Mouse (Mus musculus) CH12.LX (cell line): Measurements from ENCODE around the gene Scnn1a. TPM values are rescaled to one million over a fixed set of nuclear protein-coding genes. Genes with fewer than 3 reads are reported as not detected.

Experiments used
- DNase-seq: peaks from one replicate; pipeline ENCODE4 v3.0.0-alpha.2; 2013; ENCODE audit errors: extremely low read depth
- H3K27ac ChIP-seq: 2 replicates; pipeline ENCODE4 v1.5.1; 2012; ENCODE audit warnings: low read depth, mild to moderate bottlenecking, control low read depth, moderate library complexity; ENCODE audit not compliant: insufficient read depth
- H3K27me3 ChIP-seq: replicated peaks from 2 replicates; pipeline ENCODE3; 2012; ENCODE audit warnings: inconsistent platforms
- H3K36me3 ChIP-seq, 2 experiments: replicated peaks in 1 of 2; 2 replicates each; pipeline versions ENCODE3 to v1.6.1; 2012; ENCODE audit warnings: inconsistent platforms in 1 of 2, low read length in 1 of 2, mild to moderate bottlenecking in 1 of 2, mixed read lengths in 1 of 2, moderate library complexity in 1 of 2; ENCODE audit not compliant: control insufficient read depth in 1 of 2, insufficient read depth in 1 of 2
- H3K4me1 ChIP-seq, 2 experiments: 2 replicates each; pipeline ENCODE4 v1.6.1; 2012; ENCODE audit warnings: inconsistent platforms in 1 of 2, moderate library complexity in 1 of 2; ENCODE audit not compliant: insufficient read depth in 2 of 2, control insufficient read depth in 1 of 2
- H3K4me2 ChIP-seq: 2 replicates; pipeline ENCODE4 v1.6.1; 2012; ENCODE audit warnings: low read depth, mild to moderate bottlenecking, control low read depth; ENCODE audit not compliant: poor library complexity, insufficient read depth, severe bottlenecking
- H3K4me3 ChIP-seq, 3 experiments: fragments of 150-350 bp in 1 of 3; sonication (generic) in 1 of 3; replicated peaks in 1 of 3; 2 replicates each; pipeline versions ENCODE3 to v1.5.1; 2011 to 2012; ENCODE audit warnings: low read depth in 2 of 3, low read length in 2 of 3, mild to moderate bottlenecking in 2 of 3, moderate library complexity in 2 of 3, control low read depth in 1 of 3, improper control_type of control experiment in 1 of 3, inconsistent platforms in 1 of 3, mixed read lengths in 1 of 3; ENCODE audit not compliant: poor library complexity in 1 of 3
- H3K79me2 ChIP-seq: replicated peaks from 2 replicates; pipeline ENCODE4 v1.6.1; 2012; ENCODE audit warnings: mild to moderate bottlenecking, moderate library complexity; ENCODE audit not compliant: control insufficient read depth, poor library complexity, insufficient read depth, severe bottlenecking; ENCODE audit errors: extremely low read depth
- H3K9ac ChIP-seq: 2 replicates; pipeline ENCODE4 v1.6.1; 2012; ENCODE audit warnings: low read depth, mild to moderate bottlenecking, control low read depth, moderate library complexity; ENCODE audit not compliant: insufficient read depth
- H3K9me3 ChIP-seq: replicated peaks from 2 replicates; pipeline ENCODE3; 2012; ENCODE audit warnings: low read length, inconsistent platforms, mixed read lengths
- BHLHE40 ChIP-seq: IDR thresholded peaks from 2 replicates; pipeline ENCODE4 v1.6.1; 2011; ENCODE audit warnings: mild to moderate bottlenecking, low read depth, low read length, improper control_type of control experiment
- CHD1 ChIP-seq: IDR thresholded peaks from 2 replicates; pipeline ENCODE4 v1.6.1; 2012; ENCODE audit warnings: low read depth, low read length, improper control_type of control experiment, inconsistent platforms
- CHD2 ChIP-seq: IDR thresholded peaks from 2 replicates; pipeline ENCODE4 v1.6.1; 2011; ENCODE audit warnings: low read length, improper control_type of control experiment
- CTCF ChIP-seq, 2 experiments: IDR thresholded peaks in 1 of 2; conservative IDR thresholded peaks in 1 of 2; 2 replicates each; pipeline ENCODE4 v1.5.1; 2011 to 2012; ENCODE audit warnings: low read depth in 2 of 2, low read length in 2 of 2, improper control_type of control experiment in 1 of 2, inconsistent platforms in 1 of 2, mild to moderate bottlenecking in 1 of 2, moderate library complexity in 1 of 2
- E2F4 ChIP-seq: IDR thresholded peaks from 2 replicates; pipeline ENCODE4 v1.6.1; 2011; ENCODE audit warnings: low read depth, low read length, improper control_type of control experiment; ENCODE audit not compliant: insufficient replicate concordance
- ELF1 ChIP-seq: IDR thresholded peaks from 2 replicates; pipeline ENCODE4 v1.6.1; 2014; ENCODE audit warnings: low read depth, mild to moderate bottlenecking, inconsistent platforms, low read length, improper control_type of control experiment
- HCFC1 ChIP-seq: IDR thresholded peaks from 2 replicates; pipeline ENCODE4 v1.6.1; 2012; ENCODE audit warnings: low read depth, mild to moderate bottlenecking, inconsistent platforms, low read length, improper control_type of control experiment
- JUN ChIP-seq: IDR thresholded peaks from 2 replicates; pipeline ENCODE4 v1.6.1; 2011; ENCODE audit warnings: low read depth, mild to moderate bottlenecking, low read length, improper control_type of control experiment, moderate library complexity; ENCODE audit not compliant: insufficient read depth
- JUND ChIP-seq: conservative IDR thresholded peaks from 2 replicates; pipeline ENCODE4 v1.6.1; 2011; ENCODE audit warnings: low read depth, low read length, improper control_type of control experiment
- KAT2A ChIP-seq: IDR thresholded peaks from 2 replicates; pipeline ENCODE4 v1.6.1; 2012; ENCODE audit warnings: low read length, improper control_type of control experiment, inconsistent platforms; ENCODE audit not compliant: insufficient replicate concordance
- MAX ChIP-seq: IDR thresholded peaks from 2 replicates; pipeline ENCODE4 v1.6.1; 2011; ENCODE audit warnings: low read length, improper control_type of control experiment
- MAZ ChIP-seq: IDR thresholded peaks from 2 replicates; pipeline ENCODE4 v1.6.1; 2012; ENCODE audit warnings: low read depth, mild to moderate bottlenecking, inconsistent platforms, low read length, improper control_type of control experiment, moderate library complexity
- MEF2A ChIP-seq: IDR thresholded peaks from 2 replicates; pipeline ENCODE4 v1.6.1; 2014; ENCODE audit warnings: low read depth, mild to moderate bottlenecking, inconsistent platforms, low read length, improper control_type of control experiment, borderline replicate concordance
- PAX5 ChIP-seq: IDR thresholded peaks from 2 replicates; pipeline ENCODE4 v1.6.1; 2012; ENCODE audit warnings: low read length, inconsistent platforms, mixed read lengths
- POLR2AphosphoS2 ChIP-seq: IDR thresholded peaks from 2 replicates; pipeline ENCODE4 v1.6.1; 2011; ENCODE audit warnings: low read depth, low read length, improper control_type of control experiment
- SMC3 ChIP-seq: IDR thresholded peaks from 2 replicates; pipeline ENCODE4 v1.6.1; 2011; ENCODE audit warnings: low read depth, low read length, improper control_type of control experiment
- TCF12 ChIP-seq: IDR thresholded peaks from 2 replicates; pipeline ENCODE4 v1.6.1; 2014; ENCODE audit warnings: low read depth, mild to moderate bottlenecking, inconsistent platforms, low read length, improper control_type of control experiment
- USF1 ChIP-seq: IDR thresholded peaks from 2 replicates; pipeline ENCODE4 v1.6.1; 2014; ENCODE audit warnings: low read depth, mild to moderate bottlenecking, inconsistent platforms, low read length, improper control_type of control experiment
- USF2 ChIP-seq: conservative IDR thresholded peaks from 2 replicates; pipeline ENCODE4 v1.6.1; 2011; ENCODE audit warnings: low read depth, low read length, improper control_type of control experiment
- ZC3H11A ChIP-seq: IDR thresholded peaks from 2 replicates; pipeline ENCODE4 v1.6.1; 2012; ENCODE audit warnings: low read depth, mild to moderate bottlenecking, inconsistent platforms, low read length, improper control_type of control experiment
- ZKSCAN1 ChIP-seq: IDR thresholded peaks from 2 replicates; pipeline ENCODE4 v1.6.1; 2012; ENCODE audit warnings: low read depth, inconsistent platforms, low read length, improper control_type of control experiment, borderline replicate concordance
- ZMIZ1 ChIP-seq: IDR thresholded peaks from 2 replicates; pipeline ENCODE4 v1.6.1; 2012; ENCODE audit warnings: low read depth, mild to moderate bottlenecking, inconsistent platforms, low read length, improper control_type of control experiment
- ZNF384 ChIP-seq: IDR thresholded peaks from 2 replicates; pipeline ENCODE4 v1.6.1; 2012; ENCODE audit warnings: low read depth, low read length, improper control_type of control experiment, inconsistent platforms
- dilution Hi-C: fragments of 300-500 bp; cut with MboI; formaldehyde crosslinking; loops from 2 replicates; pipeline ENCODE4 v1.14.3; 2020; ENCODE audit warnings: low sequenced_read_pairs; ENCODE audit not compliant: extremely low pct_unique_long_range_greater_than_20kb, extremely low pct_ligation_motif_present
- in situ Hi-C: fragments of 300-500 bp; cut with MboI; formaldehyde crosslinking; loops from 3 replicates; pipeline ENCODE4 v1.14.3; 2019; ENCODE audit warnings: low sequenced_read_pairs, low pct_ligation_motif_present, low pct_unique_long_range_greater_than_20kb, mixed read lengths
- polyA plus RNA-seq: library from polyadenylated mRNA; unstranded; fragments of >175 nt; gene quantifications from 2 replicates; pipeline ENCODE4 v1.2.1, GENCODE M21; 2012; ENCODE audit warnings: low read depth; ENCODE audit not compliant: insufficient read length
- total RNA-seq, 2 experiments: library from RNA; depleted of rRNA; stranded (reverse); fragments of 300-350 nt in 1 of 2; fragments of >200 nt in 1 of 2; gene quantifications; 2 replicates each; pipeline ENCODE4 v1.2.3; 2012 to 2014

Scnn1a gene
- total and polyA plus RNA-seq, 3 experiments = not detected

DNA sequence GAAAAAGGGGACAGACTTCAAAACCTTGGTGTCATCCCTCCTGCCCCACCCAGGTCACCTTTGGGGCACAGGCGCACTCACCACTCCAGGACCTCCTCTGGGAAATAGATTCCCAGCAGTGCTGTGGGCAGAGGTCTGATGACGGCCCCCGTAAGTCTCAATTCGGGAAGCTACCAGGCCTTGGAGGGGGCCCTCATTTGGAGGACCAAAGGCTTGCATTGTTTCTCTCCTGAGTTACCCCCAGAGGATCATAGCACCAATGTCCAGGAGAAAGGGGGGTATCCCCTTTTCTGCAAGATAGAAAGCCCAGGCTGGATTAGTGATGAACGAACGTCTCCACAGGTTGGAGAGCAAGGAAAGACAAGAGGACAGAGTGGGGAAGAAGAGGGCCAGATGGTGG, 58.2 kb downstream of the Scnn1a start:
- H3K4me3 ChIP-seq = no peak overlapping the region
- no peak overlapping the region for H3K27ac ChIP-seq
- H3K9me3 ChIP-seq = no peaks in the 10 kb centered on the region
- H3K79me2 ChIP-seq = no peaks in the 10 kb centered on the region
- no peaks in the 10 kb centered on the region for H3K4me1 ChIP-seq
- dilution Hi-C loops = no loop called here
- TF ChIP-seq CTCF (conservative IDR thresholded peaks at IDR 0.05 in 1 of 2, IDR thresholded peaks at IDR 0.05 in 1 of 2; ENCODE audit: low read depth in 2 of 2, low read length in 2 of 2) = no peak
- TF ChIP-seq ZNF384 = no peak
- TF ChIP-seq MAX = no peak
- no peak for TF ChIP-seq PAX5
- TF ChIP-seq JUND = no peak
- no peak for TF ChIP-seq CHD2
- TF ChIP-seq, all 38 proteins: peak for 0
- no peak overlapping the region for H3K4me2 ChIP-seq
- peaks cover 93% of the 10 kb centered on the region for H3K27me3 ChIP-seq
- H3K9ac ChIP-seq = no peak overlapping the region
- in situ Hi-C loops = no loop called here
- no peaks in the 10 kb centered on the region for H3K36me3 ChIP-seq
- no peak for DNase-seq

DNA sequence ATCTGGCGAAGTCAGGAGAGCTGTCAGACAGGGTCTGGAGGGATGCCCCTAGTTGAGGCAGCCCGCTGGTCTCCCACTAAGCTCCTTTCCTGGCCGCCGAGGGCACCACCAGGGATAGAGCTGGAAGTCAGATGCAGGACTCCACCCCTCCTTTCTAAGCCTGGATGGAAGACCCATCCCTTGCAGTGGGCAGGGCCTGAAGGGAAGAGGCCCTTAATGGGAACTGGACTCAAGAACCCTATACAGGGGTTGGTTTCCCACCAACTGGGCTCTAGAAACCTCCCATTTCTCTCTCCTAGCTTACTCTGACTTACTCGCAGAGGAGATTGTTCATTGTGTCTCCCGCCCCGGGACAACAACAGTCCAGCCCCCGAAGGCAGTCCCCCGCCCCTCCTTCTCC, 59.3 kb downstream of the Scnn1a start:
- H3K79me2 ChIP-seq = no peaks in the 10 kb centered on the region
- no peaks in the 10 kb centered on the region for H3K36me3 ChIP-seq
- DNase-seq = no peak
- peaks cover 0 to 4% of the 10 kb centered on the region in 2 experiments; a peak in 1 of 4 replicates for H3K4me1 ChIP-seq
- no peak overlapping the region for H3K4me2 ChIP-seq
- in situ Hi-C loops (no loop called here), dilution Hi-C loops (no loop called here)
- H3K27ac ChIP-seq = no peak overlapping the region
- H3K9me3 ChIP-seq = no peaks in the 10 kb centered on the region
- no peak overlapping the region for H3K9ac ChIP-seq
- H3K4me3 ChIP-seq = no peak overlapping the region
- TF ChIP-seq SMC3 (no peak), MAX (no peak), BHLHE40 (no peak), ELF1 (no peak), ZMIZ1 (no peak), ZC3H11A (no peak), MEF2A (no peak), MAZ (no peak), CHD1 (no peak), USF1 (no peak), E2F4 (no peak), HCFC1 (no peak), USF2 (no peak), ZKSCAN1 (no peak), TCF12 (no peak), KAT2A (no peak), JUN (no peak), POLR2AphosphoS2 (no peak)
- H3K27me3 ChIP-seq = peaks cover 92% of the 10 kb centered on the region
